Mouse (Mus musculus) heart, postnatal 0 days (tissue): ENCODE results near the gene Slc6a9. TPM values are rescaled to one million over a fixed set of nuclear protein-coding genes. Genes with fewer than 3 reads are reported as not detected.
A peak's percentile ranks its signal among the peaks of the same experiment; 100 is the strongest.

ENCODE experiments used
- ATAC-seq: fragments of 200-750 bp; cut with Nextera tagmentation; 2 replicates; pipeline ENCODE4 v1.8.0; 2017; ENCODE audit warnings: low read depth, moderate number of reproducible peaks, moderate library complexity; ENCODE audit not compliant: insufficient read depth
- DNase-seq: peaks from one replicate; pipeline ENCODE4 v3.0.0-alpha.2; 2016; ENCODE audit warnings: low spot score
- H3K27ac ChIP-seq: fragments of 300-500 bp; sonication (generic); 2 replicates; pipeline ENCODE4 v1.5.1; 2014; ENCODE audit warnings: low read depth, mild to moderate bottlenecking
- H3K27me3 ChIP-seq: fragments of 300-500 bp; sonication (generic); 2 replicates; pipeline ENCODE4 v1.6.1; 2014; ENCODE audit warnings: low read length, mixed read lengths; ENCODE audit not compliant: control insufficient read depth, insufficient read depth
- H3K36me3 ChIP-seq: fragments of 300-500 bp; sonication (generic); replicated peaks from 2 replicates; pipeline ENCODE4 v1.6.1; 2014; ENCODE audit warnings: low read length, mixed read lengths; ENCODE audit not compliant: control insufficient read depth, insufficient read depth
- H3K4me1 ChIP-seq: fragments of 300-500 bp; sonication (generic); 2 replicates; pipeline ENCODE4 v1.6.1; 2014; ENCODE audit warnings: antibody characterized with exemption; ENCODE audit not compliant: control insufficient read depth, insufficient read depth
- H3K4me2 ChIP-seq: fragments of 300-500 bp; sonication (generic); 2 replicates; pipeline ENCODE4 v1.6.1; 2014; ENCODE audit warnings: low read depth, mild to moderate bottlenecking, low read length, moderate library complexity
- H3K4me3 ChIP-seq: fragments of 300-500 bp; sonication (generic); 2 replicates; pipeline ENCODE4 v1.5.1; 2014; ENCODE audit warnings: low read depth, low read length
- H3K9ac ChIP-seq: fragments of 300-500 bp; sonication (generic); replicated peaks from 2 replicates; pipeline ENCODE4 v1.6.1; 2014; ENCODE audit warnings: low read depth, low read length, mixed read lengths
- H3K9me3 ChIP-seq: fragments of 300-500 bp; sonication (generic); replicated peaks from 2 replicates; pipeline ENCODE4 v1.6.1; 2016; ENCODE audit warnings: low read length; ENCODE audit not compliant: control insufficient read depth
- CTCF ChIP-seq: IDR thresholded peaks from 2 replicates; pipeline ENCODE4 v1.5.1; 2016; ENCODE audit warnings: antibody characterized with exemption, control low read depth, low read depth
- EP300 ChIP-seq: IDR thresholded peaks from 2 replicates; pipeline ENCODE4 v1.6.1; 2016; ENCODE audit warnings: antibody characterized with exemption, low read depth
- WGBS: fragments of 180-500 bp; shearing (Covaris S2); extraction: QIAGEN DNeasy Blood & Tissue Kit; methylation state at CpG from one replicate; pipeline ENCODE4 v1.1.7; 2014; 5-methylcytosine and 5-hydroxymethylcytosine counted together
- polyA plus RNA-seq: library from polyadenylated mRNA; unstranded; fragments of >200 nt; fragmentation: Nextera tagmentation; extraction: Ambion mirVana; gene quantifications from 2 replicates; pipeline ENCODE4 v1.2.1, GENCODE M21; 2015
- total RNA-seq: library from RNA; depleted of rRNA; stranded (reverse); fragments of >200 nt; gene quantifications from 2 replicates; pipeline ENCODE4 v1.2.3, GENCODE M21; 2014; ENCODE audit warnings: low replicate concordance

Slc6a9 gene
- total and polyA plus RNA-seq, 2 experiments from 2014 or later, result 1.7 to 2.1 TPM

DNA sequence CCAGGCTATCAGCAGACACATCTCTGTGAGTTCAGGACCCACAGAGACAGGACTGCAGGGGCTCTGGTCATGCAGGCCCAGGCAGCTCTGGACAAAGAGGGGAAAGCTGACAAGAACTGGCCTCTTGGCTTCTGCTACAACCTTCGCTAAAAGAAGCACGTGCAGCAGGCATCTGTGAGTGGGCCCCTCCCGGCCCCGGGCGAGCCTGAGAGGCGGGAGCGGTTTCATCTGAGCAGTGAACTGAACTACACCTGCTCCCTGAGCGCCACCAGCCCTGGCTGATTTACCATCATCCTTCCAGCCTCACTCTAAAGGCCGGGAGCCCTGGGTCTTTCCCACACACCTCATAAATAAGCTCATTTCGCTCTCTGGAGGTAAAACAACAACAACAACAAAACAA is 44.0 kb downstream of the Slc6a9 start:
- Histone ChIP-seq H3K36me3 (peaks cover 9% of the 10 kb centered on the region), H3K4me3 (no peak overlapping the region), H3K9me3 (no peaks in the 10 kb centered on the region), H3K27me3 (no peaks in the 10 kb centered on the region), H3K4me2 (no peak overlapping the region), H3K9ac (no peak overlapping the region), H3K4me1 (no peaks in the 10 kb centered on the region), H3K27ac (no peak overlapping the region)
- DNase-seq (no peak), ATAC-seq (no peak)
- WGBS, result 41% methylated on average over 10 of the region's 10 CpGs
- TF ChIP-seq CTCF (no peak), EP300 (no peak)

DNA sequence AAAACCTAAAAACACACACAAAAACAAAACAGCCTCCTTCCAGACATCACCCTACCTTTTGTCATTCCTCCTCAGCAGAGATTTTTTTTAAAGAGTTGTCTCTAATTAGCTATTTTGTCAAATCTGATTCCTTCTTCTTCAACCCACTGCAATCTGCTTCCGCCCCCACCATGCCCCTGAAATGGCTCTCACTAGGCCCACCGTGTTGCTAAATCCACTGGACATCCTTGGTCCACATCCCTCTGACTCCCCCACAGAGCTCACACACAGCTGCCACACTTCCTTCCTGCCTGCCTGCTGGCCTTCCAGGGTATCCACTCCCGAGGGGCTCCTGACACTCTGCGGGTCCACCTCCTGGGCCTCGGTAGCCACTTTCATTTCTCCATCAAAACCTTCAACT is 44.4 kb downstream of the Slc6a9 start:
- no peak overlapping the region for H3K4me2 ChIP-seq
- H3K4me1 ChIP-seq, result no peaks in the 10 kb centered on the region
- no peak for DNase-seq
- no peak overlapping the region for H3K9ac ChIP-seq
- peaks cover 9% of the 10 kb centered on the region for H3K36me3 ChIP-seq
- no peak overlapping the region for H3K27ac ChIP-seq
- no peak overlapping the region for H3K4me3 ChIP-seq
- no peak for ATAC-seq
- no peaks in the 10 kb centered on the region for H3K9me3 ChIP-seq
- WGBS, result 68% methylated on average over 5 of the region's 5 CpGs
- H3K27me3 ChIP-seq, result no peaks in the 10 kb centered on the region
- TF ChIP-seq EP300 (no peak), CTCF (no peak)

DNA sequence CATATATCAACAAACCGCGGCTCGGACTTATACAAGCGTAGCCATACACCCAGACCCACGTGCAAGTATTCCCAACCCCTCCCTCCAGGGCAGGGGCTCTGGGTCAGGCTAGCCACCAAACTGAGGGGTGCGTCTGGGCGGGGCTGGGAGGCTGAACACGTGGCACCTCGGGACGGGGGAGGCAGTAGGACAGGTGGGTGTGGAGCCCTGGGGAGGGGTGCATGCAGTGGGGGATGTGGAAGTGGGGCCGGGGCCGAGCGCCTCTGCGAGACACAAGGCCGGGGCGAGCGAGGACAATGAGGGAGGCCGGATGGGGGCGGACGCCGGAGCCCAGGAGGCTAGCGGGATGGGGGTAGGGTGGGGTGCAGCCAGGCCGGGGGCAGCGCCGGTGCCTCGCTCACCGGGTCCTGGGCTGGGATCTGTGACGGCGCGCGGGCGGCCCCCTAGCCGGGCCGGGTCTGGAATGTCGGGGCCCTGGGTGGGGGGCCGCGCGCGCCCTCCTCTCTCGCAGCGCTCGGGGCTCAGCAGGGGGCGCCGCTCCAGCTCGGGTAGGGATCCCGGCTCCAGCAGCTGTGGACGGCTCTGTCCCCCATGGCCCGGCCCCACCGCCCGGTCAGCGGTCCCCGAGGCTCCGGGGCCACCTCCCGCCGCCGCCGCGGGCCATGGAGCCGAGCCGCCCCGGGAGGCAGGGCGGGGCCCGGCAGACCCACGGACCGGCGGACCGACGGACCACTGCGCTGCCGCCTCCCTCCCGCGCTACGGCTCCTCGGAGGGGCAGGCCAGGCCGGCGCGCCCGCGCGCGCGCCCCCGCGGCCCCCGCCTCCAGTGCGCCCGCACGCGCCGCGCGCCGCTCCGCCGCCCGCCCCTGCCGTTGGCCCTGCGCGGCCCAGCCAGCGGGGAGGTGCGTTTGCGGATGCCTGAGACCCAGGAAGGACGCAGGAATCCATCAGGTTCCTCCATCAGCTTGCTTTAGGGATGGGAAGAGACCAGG is 48.7 kb downstream of the Slc6a9 start, which contains the start of gene B4galt2:
Gene B4galt2, minus strand, starts transcription at position 787 of the 991 bp plus-strand sequence.
- Histone ChIP-seq H3K36me3 (peaks cover 21% of the 10 kb centered on the region), H3K27me3 (no peaks in the 10 kb centered on the region), H3K4me2 (peak within 1 kb of the TSS; percentile 99), H3K9me3 (no peaks in the 10 kb centered on the region), H3K4me3 (peak within 1 kb of the TSS; percentile 80), H3K9ac (peak within 1 kb of the TSS; percentile 73), H3K4me1 (no peaks in the 10 kb centered on the region), H3K27ac (0 out of 2 replicates have a peak within 1 kb of the TSS, but pooled peaks have one; percentile 35)
- peak; percentile 17; the same call in 1 of the 2 replicates for TF ChIP-seq CTCF
- TF ChIP-seq EP300, result no peak
- 3% methylated on average over 63 of the region's 103 CpGs for WGBS
- ATAC-seq (peak; percentile 30), DNase-seq (no peak)

DNA sequence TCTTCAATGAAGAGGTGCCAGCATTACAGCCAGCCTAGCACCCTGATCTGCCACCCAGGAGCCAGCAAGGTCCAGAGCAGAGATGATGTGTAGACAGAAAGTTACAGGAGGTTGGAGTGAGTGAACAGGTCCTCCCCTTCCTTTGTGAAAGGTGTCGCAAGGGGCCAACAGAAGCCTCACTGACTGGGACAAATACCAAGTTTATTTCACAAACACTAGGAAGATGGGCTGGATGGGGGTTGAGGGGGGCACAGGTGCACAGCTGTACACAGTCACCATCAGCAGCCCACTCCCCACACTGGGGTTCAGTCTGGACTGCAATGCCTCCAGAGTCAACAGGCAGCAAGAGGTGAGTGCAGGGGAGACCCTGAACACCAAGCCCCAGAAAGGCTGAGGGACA is 49.8 kb downstream of the Slc6a9 start:
- ATAC-seq (no peak), DNase-seq (no peak)
- H3K27me3 ChIP-seq, result no peaks in the 10 kb centered on the region
- no peak overlapping the region for H3K4me3 ChIP-seq
- H3K4me1 ChIP-seq, result no peaks in the 10 kb centered on the region
- no peak overlapping the region for H3K27ac ChIP-seq
- H3K4me2 ChIP-seq, result no peak overlapping the region
- H3K9me3 ChIP-seq, result no peaks in the 10 kb centered on the region
- 86% methylated on average over 1 of the region's 1 CpGs for WGBS
- TF ChIP-seq CTCF (no peak), EP300 (no peak)
- H3K36me3 ChIP-seq, result peaks cover 21% of the 10 kb centered on the region
- no peak overlapping the region for H3K9ac ChIP-seq

DNA sequence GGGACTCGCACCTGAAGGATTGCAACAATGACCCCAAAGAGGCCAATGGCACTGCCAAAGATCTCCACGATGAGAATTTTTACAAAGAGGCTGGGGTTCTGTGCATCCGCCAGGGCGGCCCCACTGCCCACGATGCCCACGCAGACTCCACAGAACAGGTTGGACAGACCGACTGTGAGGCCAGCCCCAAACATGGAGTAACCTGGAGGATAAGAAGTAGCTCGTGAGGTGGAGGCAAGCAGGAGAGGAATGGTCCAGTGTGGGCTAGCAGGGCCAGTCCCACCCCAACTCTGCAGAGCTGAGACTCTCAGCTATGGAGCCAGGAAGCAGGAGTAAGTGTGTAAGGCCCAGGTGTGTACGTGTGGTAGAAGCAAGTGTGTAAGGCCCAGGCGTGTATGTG is 50.8 kb downstream of the Slc6a9 start:
- Histone ChIP-seq H3K4me3 (no peak overlapping the region), H3K9ac (no peak overlapping the region), H3K4me1 (no peaks in the 10 kb centered on the region), H3K27me3 (no peaks in the 10 kb centered on the region), H3K27ac (no peak overlapping the region), H3K36me3 (peaks cover 25% of the 10 kb centered on the region), H3K4me2 (no peak overlapping the region), H3K9me3 (no peaks in the 10 kb centered on the region)
- TF ChIP-seq CTCF (no peak), EP300 (no peak)
- ATAC-seq (no peak), DNase-seq (no peak)
- 95% methylated on average over 10 of the region's 10 CpGs for WGBS
